Mouse (Mus musculus) hindbrain, embryonic 15.5 days (tissue): ENCODE measurements at regions not wholly inside any gene's neighbourhood (a gene's known extent, or its start where the extent isn't known, plus 50 kb on each side); places are given as distances from the start of the nearest gene placed in this dataset.

ENCODE experiments used
- ATAC-seq: fragments of 200-750 bp; cut with Nextera tagmentation; 2 replicates; pipeline ENCODE4 v1.8.0; 2017; ENCODE audit warnings: low read depth, moderate number of reproducible peaks, moderate TSS enrichment; ENCODE audit not compliant: low FRiP score
- H3K27ac ChIP-seq: fragments of 300-500 bp; sonication (generic); replicated peaks from 2 replicates; pipeline ENCODE4 v1.5.1; 2015; ENCODE audit warnings: mild to moderate bottlenecking, inconsistent platforms
- H3K27me3 ChIP-seq: fragments of 300-500 bp; sonication (generic); 2 replicates; pipeline ENCODE4 v1.6.1; 2015; ENCODE audit warnings: control low read depth, inconsistent platforms
- H3K36me3 ChIP-seq: fragments of 300-500 bp; sonication (generic); 2 replicates; pipeline ENCODE4 v1.6.1; 2015; ENCODE audit warnings: control low read depth, inconsistent platforms
- H3K4me1 ChIP-seq: fragments of 300-500 bp; sonication (generic); replicated peaks from 2 replicates; pipeline ENCODE4 v1.6.1; 2015; ENCODE audit warnings: control low read depth, inconsistent platforms
- H3K4me2 ChIP-seq: fragments of 300-500 bp; sonication (generic); 2 replicates; pipeline ENCODE4 v1.6.1; 2015; ENCODE audit warnings: moderate library complexity, mild to moderate bottlenecking, inconsistent platforms
- H3K4me3 ChIP-seq: fragments of 300-500 bp; sonication (generic); 2 replicates; pipeline ENCODE4 v1.5.1; 2015; ENCODE audit warnings: mild to moderate bottlenecking, inconsistent platforms
- H3K9ac ChIP-seq: fragments of 300-500 bp; sonication (generic); 2 replicates; pipeline ENCODE4 v1.6.1; 2015; ENCODE audit warnings: inconsistent platforms
- H3K9me3 ChIP-seq: fragments of 300-500 bp; sonication (generic); 2 replicates; pipeline ENCODE4 v1.6.1; 2016; ENCODE audit warnings: control low read depth, inconsistent platforms
- WGBS: fragments of 180-500 bp; shearing (Covaris S2); methylation state at CpG from one replicate; pipeline ENCODE4 v1.1.7; 2015; 5-methylcytosine and 5-hydroxymethylcytosine counted together

- no peak overlapping the region for H3K9ac ChIP-seq
- no peak overlapping the region for H3K4me3 ChIP-seq
- H3K27me3 ChIP-seq: no peaks in the 10 kb centered on the region
- WGBS: 62% methylated on average over 11 of the region's 11 CpGs
- H3K4me1 ChIP-seq: no peaks in the 10 kb centered on the region
- no peak overlapping the region for H3K27ac ChIP-seq
- H3K4me2 ChIP-seq: no peak overlapping the region
- no peak for ATAC-seq
- H3K36me3 ChIP-seq: no peaks in the 10 kb centered on the region
- no peaks in the 10 kb centered on the region for H3K9me3 ChIP-seq
Observed at GRCm38 (mm10) chr8:44805179-44805815, 129.9 kb upstream of the Fat1 start.

- Histone ChIP-seq H3K4me2 (no peak overlapping the region), H3K9ac (no peak overlapping the region), H3K27me3 (no peaks in the 10 kb centered on the region), H3K36me3 (no peaks in the 10 kb centered on the region), H3K4me1 (no peaks in the 10 kb centered on the region), H3K9me3 (no peaks in the 10 kb centered on the region), H3K27ac (no peak overlapping the region), H3K4me3 (no peak overlapping the region)
- ATAC-seq: no peak
- WGBS: 75% methylated on average over 4 of the region's 4 CpGs
Observed at GRCm38 (mm10) chr8:44812360-44812759, 122.9 kb upstream of the Fat1 start.

GRCm38 (mm10) chr8:44817532-44818157 is 117.6 kb upstream of the Fat1 start:
- Histone ChIP-seq H3K4me2 (no peak overlapping the region), H3K27ac (no peak overlapping the region), H3K36me3 (no peaks in the 10 kb centered on the region), H3K9ac (no peak overlapping the region), H3K4me3 (no peak overlapping the region), H3K4me1 (no peaks in the 10 kb centered on the region), H3K27me3 (no peaks in the 10 kb centered on the region), H3K9me3 (no peaks in the 10 kb centered on the region)
- WGBS: 70% methylated on average over 13 of the region's 13 CpGs
- ATAC-seq: peak; percentile 73; the same call in 1 of the 2 replicates

GRCm38 (mm10) chr8:44819270-44819669 is 116.0 kb upstream of the Fat1 start:
- H3K4me3 ChIP-seq: no peak overlapping the region
- 93% methylated on average over 3 of the region's 3 CpGs for WGBS
- ATAC-seq: no peak
- no peaks in the 10 kb centered on the region for H3K36me3 ChIP-seq
- no peaks in the 10 kb centered on the region for H3K27me3 ChIP-seq
- no peaks in the 10 kb centered on the region for H3K9me3 ChIP-seq
- no peak overlapping the region for H3K4me2 ChIP-seq
- no peaks in the 10 kb centered on the region for H3K4me1 ChIP-seq
- H3K27ac ChIP-seq: no peak overlapping the region
- H3K9ac ChIP-seq: no peak overlapping the region

- 90% methylated on average over 7 of the region's 7 CpGs for WGBS
- H3K36me3 ChIP-seq: no peaks in the 10 kb centered on the region
- H3K27ac ChIP-seq: no peak overlapping the region
- no peak for ATAC-seq
- no peak overlapping the region for H3K4me3 ChIP-seq
- H3K9ac ChIP-seq: no peak overlapping the region
- no peaks in the 10 kb centered on the region for H3K9me3 ChIP-seq
- H3K27me3 ChIP-seq: no peaks in the 10 kb centered on the region
- no peaks in the 10 kb centered on the region for H3K4me1 ChIP-seq
- H3K4me2 ChIP-seq: no peak overlapping the region
Observed at GRCm38 (mm10) chr8:44819691-44820090, 115.6 kb upstream of the Fat1 start.

- no peak overlapping the region for H3K9ac ChIP-seq
- no peaks in the 10 kb centered on the region for H3K27me3 ChIP-seq
- ATAC-seq: no peak
- H3K4me1 ChIP-seq: peaks cover 5% of the 10 kb centered on the region
- H3K36me3 ChIP-seq: no peaks in the 10 kb centered on the region
- H3K9me3 ChIP-seq: no peaks in the 10 kb centered on the region
- H3K4me3 ChIP-seq: no peak overlapping the region
- no peak overlapping the region for H3K27ac ChIP-seq
- WGBS: 93% methylated on average over 6 of the region's 6 CpGs
- H3K4me2 ChIP-seq: no peak overlapping the region
Observed at GRCm38 (mm10) chr8:44825183-44825757, 110.0 kb upstream of the Fat1 start.

GRCm38 (mm10) chr8:44826936-44827335 is 108.3 kb upstream of the Fat1 start:
- Histone ChIP-seq H3K9me3 (no peaks in the 10 kb centered on the region), H3K4me2 (peak overlapping the region; percentile 38), H3K27me3 (no peaks in the 10 kb centered on the region), H3K36me3 (no peaks in the 10 kb centered on the region), H3K27ac (no peak overlapping the region), H3K9ac (no peak overlapping the region), H3K4me1 (peaks cover 5% of the 10 kb centered on the region), H3K4me3 (0 out of 2 replicates have a peak overlapping the region, but pooled peaks have one; percentile 0)
- WGBS: 25% methylated on average over 13 of the region's 13 CpGs
- peak; percentile 56; the same call in 1 of the 2 replicates for ATAC-seq

GRCm38 (mm10) chr8:44828026-44828425 is 107.2 kb upstream of the Fat1 start:
- Histone ChIP-seq H3K9ac (no peak overlapping the region), H3K9me3 (no peaks in the 10 kb centered on the region), H3K27ac (no peak overlapping the region), H3K36me3 (no peaks in the 10 kb centered on the region), H3K4me1 (peaks cover 5% of the 10 kb centered on the region), H3K27me3 (no peaks in the 10 kb centered on the region), H3K4me2 (no peak overlapping the region), H3K4me3 (no peak overlapping the region)
- 88% methylated on average over 3 of the region's 3 CpGs for WGBS
- no peak for ATAC-seq

GRCm38 (mm10) chr8:44838431-44838830 is 96.8 kb upstream of the Fat1 start:
- H3K9me3 ChIP-seq: no peaks in the 10 kb centered on the region
- no peaks in the 10 kb centered on the region for H3K36me3 ChIP-seq
- no peak overlapping the region for H3K9ac ChIP-seq
- no peak overlapping the region for H3K27ac ChIP-seq
- no peaks in the 10 kb centered on the region for H3K4me1 ChIP-seq
- no peak overlapping the region for H3K4me2 ChIP-seq
- no peak for ATAC-seq
- no peak overlapping the region for H3K4me3 ChIP-seq
- 88% methylated on average over 8 of the region's 8 CpGs for whole genome bisulfite sequencing
- H3K27me3 ChIP-seq: no peaks in the 10 kb centered on the region

- Histone ChIP-seq H3K4me2 (no peak overlapping the region; the same call in 1 of the 2 replicates), H3K27me3 (no peaks in the 10 kb centered on the region), H3K9me3 (no peaks in the 10 kb centered on the region), H3K27ac (no peak overlapping the region), H3K36me3 (no peaks in the 10 kb centered on the region), H3K4me3 (no peak overlapping the region), H3K9ac (no peak overlapping the region), H3K4me1 (no peaks in the 10 kb centered on the region)
- no peak for ATAC-seq
- WGBS: 58% methylated on average over 13 of the region's 13 CpGs
Observed at GRCm38 (mm10) chr8:44839504-44840209, 95.6 kb upstream of the Fat1 start.

GRCm38 (mm10) chr8:44840646-44841045 is 94.6 kb upstream of the Fat1 start:
- ATAC-seq: no peak
- H3K4me3 ChIP-seq: no peak overlapping the region
- no peak overlapping the region for H3K4me2 ChIP-seq
- H3K4me1 ChIP-seq: no peaks in the 10 kb centered on the region
- no peak overlapping the region for H3K9ac ChIP-seq
- no peaks in the 10 kb centered on the region for H3K36me3 ChIP-seq
- no peak overlapping the region for H3K27ac ChIP-seq
- H3K27me3 ChIP-seq: no peaks in the 10 kb centered on the region
- WGBS: 29% methylated on average over 3 of the region's 3 CpGs
- no peaks in the 10 kb centered on the region for H3K9me3 ChIP-seq

- Histone ChIP-seq H3K27me3 (no peaks in the 10 kb centered on the region), H3K4me2 (no peak overlapping the region), H3K27ac (no peak overlapping the region), H3K36me3 (no peaks in the 10 kb centered on the region), H3K9me3 (no peaks in the 10 kb centered on the region), H3K9ac (no peak overlapping the region), H3K4me3 (no peak overlapping the region), H3K4me1 (no peaks in the 10 kb centered on the region)
- no peak for ATAC-seq
- WGBS: 88% methylated on average over 1 of the region's 1 CpGs
Observed at GRCm38 (mm10) chr8:44844362-44844761, 90.9 kb upstream of the Fat1 start.
